Mouse (Mus musculus): ENCODE data around the gene Pcnx4.

The Pcnx4 gene

GRCm38 (mm10) chr12:72536021-72536597 is at the start of gene Pcnx4:
Pcnx4 (plus strand) TSS chr12:72536383.
- DNase-seq (ENCODE audit: low read depth, low spot score) = peak; percentile 92

GRCm38 (mm10) chr12:72487498-72487897 is 48.7 kb upstream of the Pcnx4 start:
- DNase-seq (ENCODE audit: low read depth, low spot score) = no peak

- no peak for DNase-seq (ENCODE audit: low read depth, low spot score)
Measured at GRCm38 (mm10) chr12:72489995-72490394, 46.2 kb upstream of the Pcnx4 start.

- no peak for DNase-seq (ENCODE audit: low read depth, low spot score)
Measured at GRCm38 (mm10) chr12:72491063-72491719, 45.0 kb upstream of the Pcnx4 start.

GRCm38 (mm10) chr12:72496866-72497600 is 39.1 kb upstream of the Pcnx4 start:
- DNase-seq (ENCODE audit: low read depth, low spot score) = no peak

GRCm38 (mm10) chr12:72509606-72510005 is 26.6 kb upstream of the Pcnx4 start:
- DNase-seq (ENCODE audit: low read depth, low spot score) = no peak

- peak; percentile 6 for DNase-seq (ENCODE audit: low read depth, low spot score)
Measured at GRCm38 (mm10) chr12:72515446-72515845, 20.7 kb upstream of the Pcnx4 start.

- DNase-seq (ENCODE audit: low read depth, low spot score) = no peak
Measured at GRCm38 (mm10) chr12:72518114-72518728, 18.0 kb upstream of the Pcnx4 start.

- DNase-seq (ENCODE audit: low read depth, low spot score) = no peak
Measured at GRCm38 (mm10) chr12:72519352-72519751, 16.8 kb upstream of the Pcnx4 start.

- no peak for DNase-seq (ENCODE audit: low read depth, low spot score)
Measured at GRCm38 (mm10) chr12:72519855-72520254, 16.3 kb upstream of the Pcnx4 start.

- peak; percentile 61 for DNase-seq (ENCODE audit: low read depth, low spot score)
Measured at GRCm38 (mm10) chr12:72520645-72521044, 15.5 kb upstream of the Pcnx4 start.

- no peak for DNase-seq (ENCODE audit: low read depth, low spot score)
Measured at GRCm38 (mm10) chr12:72525588-72525987, 10.6 kb upstream of the Pcnx4 start.

- DNase-seq (ENCODE audit: low read depth, low spot score) = no peak
Measured at GRCm38 (mm10) chr12:72532303-72532702, 3.9 kb upstream of the Pcnx4 start.

GRCm38 (mm10) chr12:72533986-72534385 is 2.2 kb upstream of the Pcnx4 start:
- DNase-seq (ENCODE audit: low read depth, low spot score) = no peak

- no peak for DNase-seq (ENCODE audit: low read depth, low spot score)
Measured at GRCm38 (mm10) chr12:72535599-72535998, 584 bp upstream of the Pcnx4 start.

GRCm38 (mm10) chr12:72538571-72538970 is 2.4 kb downstream of the Pcnx4 start:
- DNase-seq (ENCODE audit: low read depth, low spot score) = no peak

GRCm38 (mm10) chr12:72554347-72554746 is 18.2 kb downstream of the Pcnx4 start:
- DNase-seq (ENCODE audit: low read depth, low spot score) = no peak

- no peak for DNase-seq (ENCODE audit: low read depth, low spot score)
Measured at GRCm38 (mm10) chr12:72564281-72564795, 28.2 kb downstream of the Pcnx4 start.

- DNase-seq (ENCODE audit: low read depth, low spot score) = no peak
Measured at GRCm38 (mm10) chr12:72582021-72582420, 45.8 kb downstream of the Pcnx4 start.

- no peak for DNase-seq (ENCODE audit: low read depth, low spot score)
Measured at GRCm38 (mm10) chr12:72583099-72583498, 46.9 kb downstream of the Pcnx4 start.

GRCm38 (mm10) chr12:72585339-72585738 is 49.2 kb downstream of the Pcnx4 start:
- DNase-seq (ENCODE audit: low read depth, low spot score) = no peak

GRCm38 (mm10) chr12:72592991-72593390 is 56.8 kb downstream of the Pcnx4 start:
- DNase-seq (ENCODE audit: low read depth, low spot score) = no peak

Data from retina, adult 2 months (tissue).